In the genomic region with DNA sequence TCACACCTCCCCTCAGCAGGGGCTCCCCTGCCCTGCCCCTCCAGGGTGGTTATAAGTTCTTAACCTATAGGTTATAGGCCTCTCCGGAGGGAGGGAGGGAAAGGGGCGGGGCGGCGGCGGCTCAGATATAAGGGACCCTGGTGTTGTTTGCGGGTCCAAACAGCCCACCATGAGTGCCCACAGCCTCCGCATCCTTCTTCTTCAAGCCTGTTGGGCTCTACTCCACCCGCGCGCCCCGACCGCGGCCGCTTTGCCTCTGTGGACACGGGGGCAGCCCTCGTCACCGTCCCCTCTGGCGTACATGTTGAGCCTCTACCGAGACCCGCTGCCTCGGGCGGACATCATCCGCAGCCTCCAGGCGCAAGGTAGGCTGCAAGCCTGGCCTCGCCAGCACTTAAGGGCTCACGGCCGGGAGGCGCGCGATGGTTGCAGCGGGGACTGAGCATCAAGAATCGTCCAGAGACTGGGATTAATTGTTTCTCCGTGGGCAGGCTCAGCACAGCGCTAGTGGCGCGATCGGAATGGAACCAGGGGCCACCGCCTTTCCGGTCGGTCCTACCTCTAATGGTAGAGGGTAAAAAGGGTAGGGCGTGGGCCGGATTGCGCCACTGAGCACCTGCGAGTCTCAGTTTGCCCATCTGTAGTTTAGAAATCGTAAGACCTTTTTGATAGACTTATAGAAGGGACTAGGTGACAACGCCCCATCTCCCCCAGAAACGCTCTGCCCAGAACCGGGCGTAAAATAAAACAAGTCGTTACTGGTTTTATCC, we compare ENCODE assay signal across 9 mouse cellular contexts. TPM values are rescaled to one million over a fixed set of nuclear protein-coding genes. Genes with fewer than 3 reads are reported as not detected.
A peak's percentile ranks its signal among the peaks of the same experiment; 100 is the strongest.
DNase-seq lines count a peak whose midpoint lies in the region; ATAC-seq and TF ChIP-seq lines count a peak whose summit lies in the region.
"Had no signal": no experiment of that assay in that cellular context is flagged by ENCODE, and none has a peak within 500 bp of the region (broad histone marks: within the 10 kb centered on the region; RNA-seq: fewer than 3 reads in every experiment).

No protein-coding gene starts in this region.

- 0 out of 2 replicates have a peak overlapping the region, but pooled peaks have one; percentile 1 for H3K9ac ChIP-seq in heart, postnatal 0 days (replicated peaks; ENCODE audit: low read depth, low read length)
- peak overlapping the region; percentile 43 for H3K9ac ChIP-seq in lung, embryonic 16.5 days (ENCODE audit: low read length)
- peak overlapping the region; percentile 41; the same call in 1 of the 2 replicates for H3K9ac ChIP-seq in stomach, postnatal 0 days (ENCODE audit: low read length)

- peak overlapping the region; percentile 58 for H3K4me2 ChIP-seq in heart, postnatal 0 days (ENCODE audit: low read depth, low read length)
- peak overlapping the region; percentile 72 for H3K4me2 ChIP-seq in lung, embryonic 16.5 days (ENCODE audit: low read depth, low read length)
- H3K4me2 ChIP-seq in stomach, postnatal 0 days (replicated peaks; ENCODE audit: low read depth), result peak overlapping the region; percentile 71

- 2% methylated on average over 49 of the region's 50 CpGs for WGBS in heart, postnatal 0 days
- 1% methylated on average over 50 of the region's 50 CpGs for WGBS in lung, embryonic 16.5 days
- WGBS in stomach, postnatal 0 days, result 3% methylated on average over 49 of the region's 50 CpGs

- no peak for TF ChIP-seq CTCF in heart, postnatal 0 days (IDR thresholded peaks at IDR 0.05; ENCODE audit: low read depth)
- no peak for TF ChIP-seq CTCF in stomach, postnatal 0 days (IDR thresholded peaks at IDR 0.05; ENCODE audit: low read depth)

- H3K36me3 ChIP-seq in heart, postnatal 0 days (replicated peaks; ENCODE audit: control insufficient read depth, insufficient read depth, low read length), result no peaks in the 10 kb centered on the region
- no peaks in the 10 kb centered on the region for H3K36me3 ChIP-seq in lung, embryonic 16.5 days (ENCODE audit: control insufficient read depth, insufficient read depth, low read length)
- H3K36me3 ChIP-seq in stomach, postnatal 0 days (ENCODE audit: control insufficient read depth, insufficient read depth, low read length), result no peaks in the 10 kb centered on the region
- H3K36me3 ChIP-seq: G1E had no signal

- intact Hi-C loops in heart, postnatal 14 days (cut with DNase I), result no loop called here

- TF ChIP-seq EP300 in heart, postnatal 0 days (IDR thresholded peaks at IDR 0.05; ENCODE audit: low read depth), result no peak
- no peak for TF ChIP-seq EP300 in stomach, postnatal 0 days (optimal IDR thresholded peaks at IDR 0.05)

- DNase-seq in heart, adult 11 months, result peak; percentile 94
- no peak for DNase-seq in heart, postnatal 14 days
- no peak for DNase-seq in heart, postnatal 0 days (ENCODE audit: low spot score)
- DNase-seq in stomach, postnatal 0 days (ENCODE audit: low spot score), result peak; percentile 21
- DNase-seq in spleen, adult 18-20 months, result no peak
- no peak for DNase-seq in spleen, postnatal 36 days (ENCODE audit: low spot score in 2 of 2)

- no peaks in the 10 kb centered on the region for H3K9me3 ChIP-seq in heart, postnatal 0 days (replicated peaks; ENCODE audit: control insufficient read depth, low read length)
- no peaks in the 10 kb centered on the region for H3K9me3 ChIP-seq in lung, embryonic 16.5 days (ENCODE audit: control insufficient read depth, low read length)
- H3K9me3 ChIP-seq in stomach, postnatal 0 days (ENCODE audit: control insufficient read depth, low read length), result no peaks in the 10 kb centered on the region
- H3K9me3 ChIP-seq: G1E had no signal

- H3K4me1 ChIP-seq in heart, postnatal 0 days (ENCODE audit: control insufficient read depth, insufficient read depth), result peaks cover 9% of the 10 kb centered on the region
- H3K4me1 ChIP-seq in lung, embryonic 16.5 days (replicated peaks; ENCODE audit: control insufficient read depth, insufficient read depth, low read length), result peaks cover 12% of the 10 kb centered on the region; the same call in 1 of the 2 replicates
- 0 out of 2 replicates have a peak, but pooled peaks cover 2% of the 10 kb centered on the region for H3K4me1 ChIP-seq in stomach, postnatal 0 days (replicated peaks; ENCODE audit: control insufficient read depth, insufficient read depth)

- ATAC-seq in common myeloid progenitor, adult 5-6 weeks (replicated peaks; ENCODE audit: low read depth, poor library complexity, severe bottlenecking), result peak; percentile 51; the same call in 1 of the 2 replicates
- no peak for ATAC-seq in heart, postnatal 0 days (ENCODE audit: insufficient read depth, low read depth)
- ATAC-seq in lung, embryonic 16.5 days (ENCODE audit: low read depth), result peak; percentile 24; the same call in 1 of the 2 replicates
- ATAC-seq in stomach, postnatal 0 days (ENCODE audit: low FRiP score, low TSS enrichment), result peak; percentile 28

- H3K27ac ChIP-seq in heart, postnatal 0 days (ENCODE audit: low read depth), result no peak overlapping the region
- no peak overlapping the region for H3K27ac ChIP-seq in lung, embryonic 16.5 days (ENCODE audit: low read length)
- no peak overlapping the region for H3K27ac ChIP-seq in stomach, postnatal 0 days (replicated peaks)

- peaks cover 74% of the 10 kb centered on the region for H3K27me3 ChIP-seq in heart, postnatal 0 days (ENCODE audit: control insufficient read depth, insufficient read depth, low read length)
- H3K27me3 ChIP-seq in lung, embryonic 16.5 days (ENCODE audit: control insufficient read depth, insufficient read depth, low read depth, low read length), result peaks cover 44% of the 10 kb centered on the region
- H3K27me3 ChIP-seq in stomach, postnatal 0 days (ENCODE audit: control insufficient read depth, insufficient read depth, low read length), result peaks cover 6% of the 10 kb centered on the region; the same call in 1 of the 2 replicates

- peak overlapping the region; percentile 40 for H3K4me3 ChIP-seq in heart, postnatal 0 days (ENCODE audit: low read depth, low read length)
- peak overlapping the region; percentile 47 for H3K4me3 ChIP-seq in lung, embryonic 16.5 days (ENCODE audit: low read length)
- peak overlapping the region; percentile 40 for H3K4me3 ChIP-seq in stomach, postnatal 0 days (ENCODE audit: low read depth, low read length)

RNA-seq across cellular contexts. Expression of gene Nodal, which starts 0.5 kb away (rescaled TPM):
- total RNA-seq in heart, postnatal 14 days (2021), result under 1 TPM in 1 of 2 experiments, not detected in 1; 0.10 TPM
- not detected in 2 replicates for total RNA-seq in common myeloid progenitor, adult 5-6 weeks (2017)
- total RNA-seq in heart, postnatal 0 days (2014; rRNA removed; ENCODE audit: low replicate concordance), result 0.12 TPM in 1 of 2 replicates, not detected in the other
- polyA plus RNA-seq in heart, postnatal 0 days (2015; fragmentation: Nextera tagmentation; extraction: Ambion mirVana), result 0.23 and 0.45 TPM in 2 replicates
- 0.16 and 0.20 TPM in 2 replicates for polyA plus RNA-seq in lung, embryonic 16.5 days (2015; fragmentation: Nextera tagmentation; extraction: Ambion mirVana)
- 0.05 TPM in 1 of 2 replicates, not detected in the other for polyA plus RNA-seq in stomach, postnatal 0 days (2015; fragmentation: Nextera tagmentation; extraction: Ambion mirVana)
- total RNA-seq: G1E had no signal
- polyA plus RNA-seq: G1E had no signal

RNA-seq across cellular contexts. Expression of gene Eif4ebp2, which starts 34.1 kb away (rescaled TPM):
- 10 to 100 TPM; 75.1 to 75.5 TPM for total RNA-seq in heart, postnatal 14 days (2021)
- total RNA-seq in common myeloid progenitor, adult 5-6 weeks (2017), result 17.7 and 29.8 TPM in 2 replicates
- 14.7 and 24.4 TPM in 2 replicates for total RNA-seq in heart, postnatal 0 days (2014; rRNA removed; ENCODE audit: low replicate concordance)
- 38.7 and 40.0 TPM in 2 replicates for polyA plus RNA-seq in heart, postnatal 0 days (2015; fragmentation: Nextera tagmentation; extraction: Ambion mirVana)
- polyA plus RNA-seq in lung, embryonic 16.5 days (2015; fragmentation: Nextera tagmentation; extraction: Ambion mirVana), result 58.4 and 58.5 TPM in 2 replicates
- 41.5 and 47.7 TPM in 2 replicates for polyA plus RNA-seq in stomach, postnatal 0 days (2015; fragmentation: Nextera tagmentation; extraction: Ambion mirVana)

RNA-seq across cellular contexts. Expression of gene Pald1, which starts 35.0 kb away (rescaled TPM):
- 10 to 100 TPM; 32.0 to 36.8 TPM for total RNA-seq in heart, postnatal 14 days (2021)
- total RNA-seq in common myeloid progenitor, adult 5-6 weeks (2017), result 0.09 TPM in 1 of 2 replicates, not detected in the other
- 27.7 and 66.8 TPM in 2 replicates for total RNA-seq in heart, postnatal 0 days (2014; rRNA removed; ENCODE audit: low replicate concordance)
- polyA plus RNA-seq in heart, postnatal 0 days (2015; fragmentation: Nextera tagmentation; extraction: Ambion mirVana), result 13.8 and 17.9 TPM in 2 replicates
- polyA plus RNA-seq in lung, embryonic 16.5 days (2015; fragmentation: Nextera tagmentation; extraction: Ambion mirVana), result 49.4 and 49.9 TPM in 2 replicates
- 5.6 and 5.7 TPM in 2 replicates for polyA plus RNA-seq in stomach, postnatal 0 days (2015; fragmentation: Nextera tagmentation; extraction: Ambion mirVana)
- total RNA-seq: G1E had no signal

RNA-seq across cellular contexts. Expression of gene Lrrc20, which starts 57.3 kb away (rescaled TPM):
- total RNA-seq in heart, postnatal 14 days (2021), result 10 to 100 TPM; 24.5 to 25.8 TPM
- 3.6 and 6.9 TPM in 2 replicates for total RNA-seq in common myeloid progenitor, adult 5-6 weeks (2017)
- 13.9 and 15.2 TPM in 2 replicates for total RNA-seq in heart, postnatal 0 days (2014; rRNA removed; ENCODE audit: low replicate concordance)
- polyA plus RNA-seq in heart, postnatal 0 days (2015; fragmentation: Nextera tagmentation; extraction: Ambion mirVana), result 12.9 and 13.9 TPM in 2 replicates
- polyA plus RNA-seq in lung, embryonic 16.5 days (2015; fragmentation: Nextera tagmentation; extraction: Ambion mirVana), result 7.5 and 8.7 TPM in 2 replicates
- polyA plus RNA-seq in stomach, postnatal 0 days (2015; fragmentation: Nextera tagmentation; extraction: Ambion mirVana), result 6.7 and 7.3 TPM in 2 replicates

Comparison
In these comparisons a context has a peak if more than half of its experiments do, and no peak if none do; other contexts are left out.
1. DNase-seq: peak in heart, adult 11 months (single experiment) and stomach, postnatal 0 days (single experiment); none in heart, postnatal 14 days (0 of 2), heart, postnatal 0 days (single experiment), spleen, adult 18-20 months (0 of 2) and spleen, postnatal 36 days (0 of 2).
2. RNA of gene Pald1, which starts 35.0 kb away (total RNA-seq): 27.7 to 66.8 TPM in heart, postnatal 0 days and 32.0 to 36.8 TPM in heart, postnatal 14 days; 0.09 TPM in common myeloid progenitor, adult 5-6 weeks; every median in the first group is over 10 times any median in the second.
3. Peak in every context shown above with its lines, with median percentiles within 50 percentile points of each other: H3K4me2 ChIP-seq, H3K4me3 ChIP-seq and H3K9ac ChIP-seq.